ENCODE assay signal across 15 mouse cellular contexts in genomic region chr15:45266620-45267263, GRCm38 (mm10).
A peak's percentile ranks its signal among the peaks of the same experiment; 100 is the strongest.
DNase-seq lines count a peak whose midpoint lies in the region; ATAC-seq and TF ChIP-seq lines count a peak whose summit lies in the region.
"Had no signal": no experiment of that assay in that cellular context is flagged by ENCODE, and none has a peak within 500 bp of the region (broad histone marks: within the 10 kb centered on the region; RNA-seq: fewer than 3 reads in every experiment).

No protein-coding gene starts in this region.

- H3K4me1 ChIP-seq in heart, embryonic 12.5 days (replicated peaks): no peaks in the 10 kb centered on the region
- H3K4me1 ChIP-seq: heart, embryonic 13.5 days had no signal

- intact Hi-C loops in heart, postnatal 10 days (cut with DNase I): no loop called here

- no peak overlapping the region for H3K9ac ChIP-seq in heart, embryonic 12.5 days
- H3K9ac ChIP-seq: heart, embryonic 13.5 days; liver, postnatal 0 days had no signal

- no peak overlapping the region for H3K4me2 ChIP-seq in heart, embryonic 12.5 days
- H3K4me2 ChIP-seq: heart, embryonic 13.5 days had no signal

- peak; percentile 22 for DNase-seq in heart, postnatal 10 days
- peak; percentile 2 for DNase-seq in lung, postnatal 10 days
- no peak for DNase-seq in lung, postnatal 36 days
- DNase-seq in brain, embryonic 14.5 days (ENCODE audit: low read depth): peak; percentile 43
- DNase-seq in frontal cortex, postnatal 10 days (ENCODE audit: low spot score in 2 of 2): peak; percentile 4 to 5
- DNase-seq: kidney, adult 8-10 months; liver, postnatal 0 days; retina, postnatal 1 day; thymus, adult 18-20 months had no signal

- H3K27ac ChIP-seq in heart, embryonic 12.5 days (ENCODE audit: poor library complexity, severe bottlenecking): no peak overlapping the region
- H3K27ac ChIP-seq: heart, embryonic 13.5 days; macrophage had no signal

- no peaks in the 10 kb centered on the region for H3K36me3 ChIP-seq in heart, embryonic 12.5 days
- H3K36me3 ChIP-seq: heart, embryonic 13.5 days had no signal

- no peak for TF ChIP-seq POLR2A in brain, embryonic 14.5 days (IDR thresholded peaks at IDR 0.05; ENCODE audit: borderline replicate concordance, extremely low read depth, insufficient read depth, insufficient read length, poor library complexity, severe bottlenecking)

- H3K4me3 ChIP-seq in heart, embryonic 12.5 days: no peak overlapping the region
- H3K4me3 ChIP-seq: heart, embryonic 13.5 days had no signal

- H3K9me3 ChIP-seq in heart, embryonic 12.5 days (replicated peaks): no peaks in the 10 kb centered on the region
- H3K9me3 ChIP-seq: heart, embryonic 13.5 days had no signal

- H3K27me3 ChIP-seq in heart, embryonic 12.5 days (replicated peaks): no peaks in the 10 kb centered on the region
- H3K27me3 ChIP-seq: heart, embryonic 13.5 days had no signal

- no peak for ATAC-seq in heart, embryonic 12.5 days (ENCODE audit: insufficient number of reproducible peaks, low FRiP score)
- ATAC-seq in megakaryocyte progenitor cell, adult 5-6 weeks (replicated peaks; ENCODE audit: poor library complexity): no peak
- ATAC-seq: activated CD4-positive, CD25-positive, alpha-beta regulatory T cell, adult 4 months; forebrain, embryonic 16.5 days; liver, postnatal 0 days had no signal

- no peak for TF ChIP-seq CTCF in brain, embryonic 14.5 days (IDR thresholded peaks at IDR 0.05; ENCODE audit: borderline replicate concordance, extremely low read depth, insufficient read depth, insufficient read length)
